Mouse (Mus musculus): Measurements from ENCODE around the gene Dis3l2.
A peak's percentile ranks its signal among the peaks of the same experiment; 100 is the strongest.

Gene Dis3l2

GRCm38 (mm10) chr1:87010629-87011330 is 307.2 kb downstream of the Dis3l2 start:
- no peak for DNase-seq (ENCODE audit: low spot score in 2 of 2)

DNA sequence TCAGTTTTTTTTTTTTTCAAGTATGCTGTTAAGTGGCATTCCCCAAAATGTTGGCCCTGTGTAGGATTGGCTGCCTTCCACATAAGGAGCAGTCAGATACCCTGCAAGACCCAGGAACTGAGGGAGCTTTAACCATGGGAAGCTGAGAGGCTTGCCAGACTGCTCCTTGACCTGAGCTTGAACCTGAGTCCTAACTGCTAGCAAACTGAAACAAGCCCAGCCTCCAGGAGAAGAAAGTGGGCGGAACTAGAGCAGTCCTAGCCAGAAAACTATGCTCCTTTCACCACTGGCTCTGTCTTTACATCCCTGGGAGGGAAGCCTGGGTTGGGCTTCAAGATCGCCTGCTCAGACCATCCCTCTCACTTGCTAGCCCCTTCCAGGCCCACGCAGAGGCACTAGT is 308.1 kb downstream of the Dis3l2 start:
- no peak for DNase-seq (ENCODE audit: low spot score in 2 of 2)

GRCm38 (mm10) chr1:87012606-87013005 is 309.0 kb downstream of the Dis3l2 start:
- no peak for DNase-seq (ENCODE audit: low spot score in 2 of 2)

DNA sequence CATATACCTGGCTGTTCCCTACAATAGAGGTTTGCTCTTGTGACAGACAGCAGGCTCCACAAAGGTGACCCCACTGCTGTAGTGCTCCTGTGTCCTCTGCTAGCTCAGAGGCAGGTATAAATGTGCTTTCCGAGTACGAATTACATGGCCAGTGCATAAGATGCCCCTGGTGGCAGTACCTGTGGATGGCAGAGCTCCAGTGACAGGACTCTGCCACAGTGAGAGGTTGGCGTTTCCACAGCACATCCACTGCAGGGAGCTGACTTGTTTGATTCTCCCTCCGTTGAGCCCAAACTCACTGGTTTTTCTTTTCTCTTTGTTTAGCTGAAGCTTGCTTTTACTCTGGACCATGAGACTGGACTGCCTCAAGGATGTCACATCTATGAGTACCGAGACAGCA is 317.1 kb downstream of the Dis3l2 start:
- DNase-seq (ENCODE audit: low spot score in 2 of 2), result no peak

DNA sequence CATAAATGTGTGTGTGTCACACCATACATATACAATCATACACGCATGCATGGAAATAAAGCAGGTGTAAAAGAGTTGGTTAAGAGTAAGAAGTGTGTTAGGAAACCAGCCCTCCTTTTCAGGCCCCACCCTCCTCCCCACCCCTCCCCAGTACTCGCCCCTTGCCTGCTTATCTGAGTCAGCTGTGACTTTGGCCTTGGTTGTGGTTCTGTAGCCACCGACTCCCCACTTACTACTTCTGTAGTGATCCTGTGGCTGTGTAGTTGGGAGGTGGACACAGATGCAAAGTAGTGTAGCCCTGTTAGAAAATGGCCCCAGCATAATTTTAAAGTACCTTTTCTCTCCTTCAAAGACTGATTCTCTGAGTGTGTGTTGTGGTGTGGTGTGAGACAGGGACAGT is 318.0 kb downstream of the Dis3l2 start:
- no peak for DNase-seq (ENCODE audit: low spot score in 2 of 2)

GRCm38 (mm10) chr1:87023291-87024170 is 319.9 kb downstream of the Dis3l2 start:
- no peak for DNase-seq (ENCODE audit: low spot score in 2 of 2)

- no peak for DNase-seq (ENCODE audit: low spot score in 2 of 2)
Observed at GRCm38 (mm10) chr1:87025021-87025420, 321.4 kb downstream of the Dis3l2 start.

DNA sequence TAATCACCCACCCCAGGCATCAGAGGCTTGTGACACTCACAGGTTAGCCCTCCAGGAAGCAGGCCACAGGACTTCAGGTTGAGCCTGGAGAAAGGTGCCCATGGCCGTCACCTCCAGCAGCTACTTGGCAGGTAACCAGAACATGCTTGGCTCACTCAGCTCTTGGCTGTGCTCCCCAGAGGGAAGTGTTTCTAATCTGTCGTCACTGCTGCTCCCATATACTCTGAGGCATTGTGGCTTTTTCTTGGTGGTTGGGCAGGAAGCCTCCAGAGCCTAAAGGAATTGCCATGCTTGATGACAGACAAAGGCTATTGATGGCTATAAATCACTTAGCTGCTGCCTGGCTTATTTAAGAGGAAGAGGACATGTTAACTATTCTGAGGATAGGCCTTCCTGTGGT is 325.2 kb downstream of the Dis3l2 start:
- DNase-seq (ENCODE audit: low spot score in 2 of 2), result no peak

- no peak for DNase-seq (ENCODE audit: low spot score in 2 of 2)
Observed at GRCm38 (mm10) chr1:87030652-87031051, 327.0 kb downstream of the Dis3l2 start.

DNA sequence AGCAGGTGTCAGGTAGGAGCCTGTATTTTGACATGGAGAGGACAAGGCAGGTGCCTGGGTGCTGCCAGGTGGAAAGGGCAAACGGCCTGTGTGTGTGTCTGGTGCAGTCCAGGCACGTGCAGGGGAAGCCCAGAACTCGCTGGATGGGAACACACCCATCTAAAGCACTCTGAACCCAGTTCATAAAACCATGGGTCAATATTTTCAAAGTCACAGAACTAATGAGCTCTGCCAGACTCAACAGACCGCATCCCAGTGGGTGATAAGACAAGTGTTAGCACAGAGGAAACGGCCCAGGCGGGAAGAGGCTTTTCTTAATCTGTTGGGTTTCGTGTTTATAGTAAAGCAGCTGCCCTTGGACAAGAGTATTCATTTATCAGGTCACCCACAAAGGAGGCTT is 328.9 kb downstream of the Dis3l2 start:
- no peak for DNase-seq (ENCODE audit: low spot score in 2 of 2)

DNA sequence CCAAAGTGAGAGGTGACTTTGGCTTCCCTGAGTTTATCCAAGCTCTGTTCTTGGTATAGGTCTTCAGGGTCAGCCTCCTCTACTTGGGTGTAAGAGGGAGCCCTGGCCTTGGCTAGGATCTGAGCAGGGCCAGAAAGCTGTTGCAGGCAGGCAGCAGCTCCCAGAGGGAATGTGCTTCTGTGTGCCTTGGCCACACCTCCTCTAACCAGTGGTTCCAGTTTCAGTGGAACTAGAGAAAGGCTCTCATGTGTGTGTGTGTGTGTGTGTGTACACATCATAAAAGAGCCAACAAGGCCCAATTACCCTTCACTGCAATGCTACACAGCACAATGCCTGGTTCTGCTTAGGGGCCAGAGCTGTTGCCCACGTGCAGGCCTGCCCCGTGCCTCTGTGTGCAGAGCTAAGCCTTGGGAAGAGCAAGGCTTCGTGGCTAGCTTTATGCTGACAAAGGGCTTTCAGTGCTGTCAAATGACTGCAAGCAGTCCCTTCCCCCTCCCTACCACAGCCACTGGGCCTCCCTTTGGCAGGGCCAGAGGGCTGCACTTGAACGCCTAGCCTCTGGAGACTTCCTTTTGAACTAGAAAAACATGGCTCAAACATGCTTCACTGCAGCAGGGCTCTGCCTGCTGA is 332.0 kb downstream of the Dis3l2 start:
- peak; percentile 8 to 12 for DNase-seq (ENCODE audit: low spot score in 2 of 2)

DNA sequence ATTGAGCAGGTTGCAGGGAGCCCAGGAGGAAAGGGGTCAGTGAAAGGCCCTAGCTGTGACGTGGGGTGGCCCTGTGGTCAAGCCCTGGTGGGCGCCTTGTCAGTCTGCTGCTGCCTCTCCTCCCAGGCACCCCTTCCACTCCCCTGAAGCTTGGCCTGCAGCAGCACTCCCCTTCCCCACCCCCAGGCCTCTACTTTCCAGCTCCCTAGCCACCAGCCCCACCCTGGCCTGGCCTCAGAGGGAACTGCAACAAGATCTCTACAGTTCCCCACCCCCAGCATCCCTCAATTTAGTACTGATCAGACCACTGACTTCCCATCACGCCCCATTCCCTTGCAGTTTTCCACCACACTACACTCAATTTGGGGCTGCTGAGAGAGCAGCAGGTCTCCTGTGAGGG is 332.7 kb downstream of the Dis3l2 start:
- DNase-seq (ENCODE audit: low spot score in 2 of 2), result no peak

- no peak for DNase-seq (ENCODE audit: low spot score in 2 of 2)
Observed at GRCm38 (mm10) chr1:87038477-87039070, 335.0 kb downstream of the Dis3l2 start.

- DNase-seq (ENCODE audit: low spot score in 2 of 2), result peak; percentile 25 to 34
Observed at GRCm38 (mm10) chr1:87041119-87041518, 337.5 kb downstream of the Dis3l2 start.

DNA sequence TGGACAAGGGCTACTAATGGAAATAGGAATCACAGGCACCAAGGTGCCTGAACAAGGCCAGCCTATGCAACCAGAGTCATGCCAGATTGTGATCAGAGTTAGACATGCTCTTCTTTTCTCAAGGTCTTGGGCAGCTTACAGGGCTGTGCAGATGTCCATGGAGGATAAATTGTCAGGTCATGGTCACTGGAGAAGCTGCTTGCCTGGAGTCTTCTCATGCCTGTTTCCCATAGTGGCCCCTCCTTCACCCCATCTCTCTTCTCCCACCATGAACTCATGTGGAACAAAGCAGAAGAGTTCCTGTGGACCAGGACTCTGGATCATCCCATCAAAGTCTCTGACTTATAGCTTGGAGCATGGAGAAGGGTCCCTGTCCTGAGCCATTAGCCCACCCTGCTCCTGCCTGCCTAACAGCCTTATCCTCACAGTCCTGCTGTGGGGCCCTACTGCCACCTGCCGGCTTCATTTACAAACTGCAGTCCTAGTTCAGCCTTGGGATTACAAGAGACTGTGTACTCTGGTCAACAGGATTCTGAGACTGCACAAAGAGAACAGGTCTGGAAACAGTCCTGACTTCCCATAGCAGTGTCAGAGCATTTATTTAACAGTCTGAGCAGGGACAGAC is 338.3 kb downstream of the Dis3l2 start:
- DNase-seq (ENCODE audit: low spot score in 2 of 2), result peak; percentile 36 to 37

DNA sequence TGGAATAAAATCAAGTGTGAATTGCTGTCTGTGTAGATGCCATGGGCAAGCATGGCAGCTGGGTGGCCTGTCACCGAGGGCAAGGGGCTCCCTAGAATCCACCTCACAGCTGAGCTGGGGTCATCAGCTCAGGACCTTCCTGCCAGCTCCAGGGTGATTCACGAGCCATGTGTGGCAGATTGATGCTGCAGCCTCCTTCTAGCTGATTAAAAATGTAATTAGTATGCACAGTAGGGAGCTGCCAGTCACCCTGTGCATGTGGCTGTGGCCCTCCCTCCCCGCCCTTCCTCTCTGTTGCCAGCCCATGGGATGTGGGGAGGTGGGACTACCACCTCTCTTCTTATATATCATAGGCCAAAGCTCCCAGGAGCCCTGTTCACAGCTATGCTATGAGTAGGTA is 346.5 kb downstream of the Dis3l2 start:
- DNase-seq (ENCODE audit: low spot score in 2 of 2), result no peak

- DNase-seq (ENCODE audit: low spot score in 2 of 2), result no peak
Observed at GRCm38 (mm10) chr1:87050700-87051099, 347.1 kb downstream of the Dis3l2 start.

GRCm38 (mm10) chr1:87051369-87051768 is 347.8 kb downstream of the Dis3l2 start:
- DNase-seq (ENCODE audit: low spot score in 2 of 2), result no peak

GRCm38 (mm10) chr1:87057075-87057474 is 353.5 kb downstream of the Dis3l2 start:
- DNase-seq (ENCODE audit: low spot score in 2 of 2), result no peak

- no peak for DNase-seq (ENCODE audit: low spot score in 2 of 2)
Observed at GRCm38 (mm10) chr1:87059042-87059665, 355.5 kb downstream of the Dis3l2 start.

GRCm38 (mm10) chr1:87060913-87061312 is 357.3 kb downstream of the Dis3l2 start:
- DNase-seq (ENCODE audit: low spot score in 2 of 2), result no peak

All from spleen, postnatal 36 days (tissue).